22 mouse cellular contexts compared by ENCODE assay signal in genomic region chr6:48806746-48807145, GRCm38 (mm10). TPM values are rescaled to one million over a fixed set of nuclear protein-coding genes. Genes with fewer than 3 reads are reported as not detected.
A peak's percentile ranks its signal among the peaks of the same experiment; 100 is the strongest.
DNase-seq lines count a peak whose midpoint lies in the region; TF ChIP-seq lines count a peak whose summit lies in the region.
"Had no signal": no experiment of that assay in that cellular context is flagged by ENCODE, and none has a peak within 500 bp of the region (broad histone marks: within the 10 kb centered on the region; RNA-seq: fewer than 3 reads in every experiment).

No protein-coding gene starts in this region.

- H3K36me3 ChIP-seq in kidney, adult 2 months (ENCODE audit: control insufficient read depth, insufficient read depth, low read length): no peaks in the 10 kb centered on the region
- no peaks in the 10 kb centered on the region for H3K36me3 ChIP-seq in liver, adult 2 months (ENCODE audit: control insufficient read depth, insufficient read depth, low read length)
- H3K36me3 ChIP-seq: G1E had no signal

- peaks cover 15% of the 10 kb centered on the region; the same call in 1 of the 2 replicates for H3K4me1 ChIP-seq in kidney, adult 2 months (ENCODE audit: control insufficient read depth, insufficient read depth, low read length)
- H3K4me1 ChIP-seq in liver, adult 2 months (ENCODE audit: control insufficient read depth, insufficient read depth, low read length): peaks cover 8% of the 10 kb centered on the region

- DNase-seq in kidney, adult 2 months: peak; percentile 62
- no peak for DNase-seq in kidney, adult 18-20 months
- DNase-seq in kidney, adult 9 months: peak; percentile 54
- no peak for DNase-seq in kidney, adult 8-10 months
- DNase-seq in liver, adult 2 months (ENCODE audit: extremely low read depth, low read depth, low spot score): peak; percentile 91
- DNase-seq in liver: no peak
- DNase-seq: adrenal gland, adult 2 months; adrenal gland, adult 8-10 months; adrenal gland, postnatal 10 days; adrenal gland, postnatal 14 days; adrenal gland, postnatal 25 days; adrenal gland, postnatal 36 days; B cell, adult 2 months; cerebellum, adult 11 months; cerebellum, adult 11-12 months; cerebellum, adult 18-20 months had no signal

- H3K9ac ChIP-seq in liver, adult 2 months (ENCODE audit: low read depth, low read length): no peak overlapping the region

- H3K79me2 ChIP-seq in liver, adult 2 months (ENCODE audit: control insufficient read depth, insufficient read depth, low read length): no peaks in the 10 kb centered on the region

- TF ChIP-seq CTCF in kidney, adult 2 months (conservative IDR thresholded peaks at IDR 0.05; ENCODE audit: insufficient read depth, insufficient read length, low read depth, low read length): no peak
- TF ChIP-seq CTCF in liver, adult 2 months (IDR thresholded peaks at IDR 0.05; ENCODE audit: low read depth, low read length): no peak

- peak overlapping the region; percentile 18; the same call in 1 of the 2 replicates for H3K27ac ChIP-seq in kidney, adult 2 months (ENCODE audit: insufficient read depth, low read depth, low read length)
- H3K27ac ChIP-seq in liver, adult 2 months (replicated peaks; ENCODE audit: insufficient read depth, low read depth, low read length): peak overlapping the region; percentile 78

- no peak for TF ChIP-seq POLR2A in kidney, adult 2 months (IDR thresholded peaks at IDR 0.05; ENCODE audit: low read depth, low read length)
- TF ChIP-seq POLR2A in liver, adult 2 months (IDR thresholded peaks at IDR 0.05; ENCODE audit: extremely low read depth, insufficient read depth, low read length): no peak

- H3K4me3 ChIP-seq in kidney, adult 2 months (ENCODE audit: insufficient read depth, low read depth, low read length): no peak overlapping the region
- no peak overlapping the region for H3K4me3 ChIP-seq in liver, adult 2 months (ENCODE audit: insufficient read depth, low read depth, low read length)

- WGBS in kidney, adult 2 months: 61% methylated on average over 3 of the region's 3 CpGs
- WGBS in liver, adult 2 months: 51% methylated on average over 3 of the region's 3 CpGs

- no peaks in the 10 kb centered on the region for H3K27me3 ChIP-seq in kidney, adult 2 months (replicated peaks; ENCODE audit: control insufficient read depth, insufficient read depth, low read length)
- H3K27me3 ChIP-seq in liver, adult 2 months (ENCODE audit: control insufficient read depth, insufficient read depth, low read length): no peaks in the 10 kb centered on the region
- H3K27me3 ChIP-seq: CH12.LX, Patski had no signal

RNA-seq across cellular contexts. Expression of gene Tmem176a, which starts 34.0 kb away (rescaled TPM):
- 509 and 544 TPM in 2 replicates for polyA plus RNA-seq in kidney, adult 2 months (2012; rRNA removed)
- total RNA-seq in liver, adult 2 months (2014; rRNA removed): 71.4 and 98.0 TPM in 2 replicates
- 225 and 241 TPM in 2 replicates for polyA plus RNA-seq in liver, adult 2 months (2012; rRNA removed)
- total RNA-seq: G1E had no signal
- polyA plus RNA-seq: G1E had no signal

RNA-seq across cellular contexts. Expression of gene Tmem176b, which starts 34.5 kb away (rescaled TPM):
- 1,386 and 1,411 TPM in 2 replicates for polyA plus RNA-seq in kidney, adult 2 months (2012; rRNA removed)
- 92.9 and 152 TPM in 2 replicates for total RNA-seq in liver, adult 2 months (2014; rRNA removed)
- polyA plus RNA-seq in liver, adult 2 months (2012; rRNA removed): 392 and 394 TPM in 2 replicates
- total RNA-seq: G1E had no signal
- polyA plus RNA-seq: G1E had no signal

RNA-seq across cellular contexts. Expression of gene Gimap3, which starts 36.1 kb away (rescaled TPM):
- 3.1 and 10.6 TPM in 2 replicates for polyA plus RNA-seq in kidney, adult 2 months (2012; rRNA removed)
- total RNA-seq in liver, adult 2 months (2014; rRNA removed): 1.7 and 1.9 TPM in 2 replicates
- 1.5 and 3.1 TPM in 2 replicates for polyA plus RNA-seq in liver, adult 2 months (2012; rRNA removed)
- total RNA-seq: MEL had no signal
- polyA plus RNA-seq: brain, embryonic 14.5 days; C2C12; G1E; Patski had no signal

Comparison
In these comparisons a context has a peak if more than half of its experiments do, and no peak if none do; other contexts are left out.
1. DNase-seq: peak in kidney, adult 2 months (single experiment), kidney, adult 9 months (single experiment) and liver, adult 2 months (single experiment); none in kidney, adult 18-20 months (single experiment), kidney, adult 8-10 months (0 of 2) and liver (single experiment).